Mouse (Mus musculus): ENCODE results near the gene Sh2b1. TPM values are rescaled to one million over a fixed set of nuclear protein-coding genes. Genes with fewer than 3 reads are reported as not detected.
A peak's percentile ranks its signal among the peaks of the same experiment; 100 is the strongest.

Sh2b1 gene
- polyA plus RNA-seq, 1 experiment from 2014 or later, result 43.2 TPM

DNA sequence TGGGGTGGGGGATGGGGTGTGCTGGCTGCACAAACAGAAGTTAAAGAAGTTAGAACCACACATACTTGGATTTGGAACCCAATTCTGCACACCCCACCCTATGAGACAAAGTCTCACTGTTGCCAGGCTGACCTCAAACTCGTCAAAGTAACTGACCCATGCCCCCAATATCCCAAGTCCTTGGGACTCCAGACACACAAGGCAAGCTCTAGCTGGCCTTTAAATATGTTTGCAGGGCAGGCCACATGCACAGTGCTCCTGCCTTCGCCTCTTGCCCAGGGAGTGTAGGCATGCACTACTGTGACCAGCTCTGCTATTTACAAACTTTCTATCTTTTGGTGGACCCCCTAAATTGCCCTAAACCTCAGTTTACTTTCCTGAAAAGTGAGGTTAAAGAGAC, 20.0 kb downstream of the Sh2b1 start:
- Histone ChIP-seq H3K4me1 (replicated peaks) (peaks cover 16% of the 10 kb centered on the region), H3K4me2 (no peak overlapping the region), H3K9ac (no peak overlapping the region), H3K4me3 (no peak overlapping the region), H3K36me3 (no peaks in the 10 kb centered on the region), H3K9me3 (replicated peaks) (no peaks in the 10 kb centered on the region), H3K27ac (ENCODE audit: poor library complexity, severe bottlenecking) (no peak overlapping the region), H3K27me3 (replicated peaks) (no peaks in the 10 kb centered on the region)
- WGBS, result 79% methylated on average over 2 of the region's 2 CpGs
- no peak for ATAC-seq (ENCODE audit: insufficient number of reproducible peaks, low FRiP score)

DNA sequence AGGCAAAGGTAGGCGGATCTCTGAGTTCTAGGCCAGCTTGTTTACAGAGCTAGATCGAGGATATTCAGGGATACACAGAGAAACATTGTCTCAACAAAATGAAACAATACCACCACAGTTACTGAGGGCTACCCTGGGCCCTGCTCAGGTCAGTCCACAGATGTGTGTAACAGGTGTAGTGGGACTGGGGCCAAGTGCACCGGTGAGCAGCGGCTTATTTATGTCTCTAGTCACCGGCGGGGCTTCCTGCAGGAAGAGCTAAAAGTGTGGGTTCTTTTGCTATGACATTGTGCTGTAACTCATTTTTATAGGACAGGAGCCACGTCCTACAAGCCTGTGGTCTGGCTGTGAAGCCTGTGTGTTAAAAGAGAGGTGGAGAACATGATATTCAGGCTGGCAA, 21.4 kb downstream of the Sh2b1 start:
- ATAC-seq (ENCODE audit: insufficient number of reproducible peaks, low FRiP score), result no peak
- H3K9me3 ChIP-seq (replicated peaks), result no peaks in the 10 kb centered on the region
- H3K36me3 ChIP-seq, result no peaks in the 10 kb centered on the region
- H3K27me3 ChIP-seq (replicated peaks), result no peaks in the 10 kb centered on the region
- no peak overlapping the region for H3K9ac ChIP-seq
- no peak overlapping the region for H3K27ac ChIP-seq (ENCODE audit: poor library complexity, severe bottlenecking)
- no peak overlapping the region for H3K4me2 ChIP-seq
- H3K4me1 ChIP-seq (replicated peaks), result peaks cover 10% of the 10 kb centered on the region
- WGBS, result 77% methylated on average over 7 of the region's 7 CpGs
- H3K4me3 ChIP-seq, result no peak overlapping the region

DNA sequence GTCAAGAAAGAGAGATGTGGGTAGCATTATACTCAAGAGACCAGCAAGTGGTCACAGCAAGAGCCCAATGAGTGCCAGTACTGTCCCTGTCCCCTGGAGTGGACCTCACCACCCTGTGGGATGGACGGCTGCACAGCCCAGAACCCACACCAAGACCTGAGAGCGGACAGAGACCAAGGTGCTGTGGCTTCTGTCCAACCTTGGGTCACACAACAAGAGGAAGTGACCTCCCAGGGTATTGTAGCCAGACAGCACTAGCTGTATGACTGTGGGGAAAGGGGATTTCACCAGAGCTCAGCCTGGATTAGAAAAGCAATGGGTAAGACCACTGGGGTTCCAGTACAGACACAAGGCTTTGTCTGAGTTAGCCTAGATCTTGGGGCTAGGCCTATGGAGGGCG, 23.0 kb downstream of the Sh2b1 start:
- WGBS, result 82% methylated on average over 3 of the region's 3 CpGs
- peaks cover 8% of the 10 kb centered on the region; the same call in 1 of the 2 replicates for H3K36me3 ChIP-seq
- no peaks in the 10 kb centered on the region for H3K4me1 ChIP-seq (replicated peaks)
- H3K9me3 ChIP-seq (replicated peaks), result no peaks in the 10 kb centered on the region
- no peak overlapping the region for H3K9ac ChIP-seq
- no peak overlapping the region for H3K27ac ChIP-seq (ENCODE audit: poor library complexity, severe bottlenecking)
- no peak for ATAC-seq (ENCODE audit: insufficient number of reproducible peaks, low FRiP score)
- no peaks in the 10 kb centered on the region for H3K27me3 ChIP-seq (replicated peaks)
- no peak overlapping the region for H3K4me3 ChIP-seq
- H3K4me2 ChIP-seq, result no peak overlapping the region

DNA sequence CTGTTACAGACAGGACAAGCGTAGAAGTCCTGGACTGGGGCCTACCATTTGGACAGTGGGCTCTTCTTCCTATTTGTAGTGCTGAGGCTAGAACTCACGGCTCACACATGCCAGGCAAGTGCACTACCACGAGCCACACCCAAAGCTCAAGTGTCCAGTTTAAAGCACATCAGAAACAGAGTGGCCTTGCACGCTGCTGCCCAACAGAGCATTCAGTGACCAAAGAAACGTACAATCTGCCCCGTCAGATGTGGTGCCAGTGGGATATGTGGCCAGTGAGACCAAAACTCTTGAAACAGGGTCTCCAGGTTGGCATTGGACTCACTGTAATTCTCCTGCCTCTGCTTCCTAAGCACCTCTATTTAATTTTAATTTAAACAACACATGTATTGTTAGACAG, 24.6 kb downstream of the Sh2b1 start:
- Histone ChIP-seq H3K27ac (ENCODE audit: poor library complexity, severe bottlenecking) (no peak overlapping the region), H3K9me3 (replicated peaks) (no peaks in the 10 kb centered on the region), H3K4me3 (no peak overlapping the region), H3K4me1 (replicated peaks) (no peaks in the 10 kb centered on the region), H3K27me3 (replicated peaks) (no peaks in the 10 kb centered on the region), H3K9ac (no peak overlapping the region), H3K4me2 (no peak overlapping the region), H3K36me3 (peaks cover 24% of the 10 kb centered on the region)
- no peak for ATAC-seq (ENCODE audit: insufficient number of reproducible peaks, low FRiP score)
- WGBS, result 82% methylated on average over 6 of the region's 6 CpGs

DNA sequence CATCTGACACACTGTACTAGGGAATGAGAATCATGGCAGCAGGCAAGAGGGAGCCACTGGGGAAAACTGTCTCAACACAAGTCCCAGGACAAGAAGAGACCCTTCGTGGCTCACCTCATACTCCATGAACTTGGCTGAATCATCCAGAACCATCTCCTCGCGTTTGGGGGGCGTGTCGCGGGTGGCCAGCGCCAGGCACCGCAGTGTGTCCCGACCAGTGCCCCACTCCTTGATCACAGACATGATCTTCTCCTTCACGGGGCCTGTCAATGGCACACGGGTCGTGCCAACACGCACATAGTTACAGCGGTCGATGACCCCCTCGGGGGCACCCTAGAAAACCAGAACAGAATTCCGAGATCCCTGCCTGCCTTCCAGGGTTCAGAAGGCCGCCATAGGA, 25.2 kb downstream of the Sh2b1 start:
- 90% methylated on average over 18 of the region's 18 CpGs for WGBS
- no peak overlapping the region for H3K4me3 ChIP-seq
- no peak for ATAC-seq (ENCODE audit: insufficient number of reproducible peaks, low FRiP score)
- H3K27me3 ChIP-seq (replicated peaks), result no peaks in the 10 kb centered on the region
- H3K9me3 ChIP-seq (replicated peaks), result no peaks in the 10 kb centered on the region
- H3K4me2 ChIP-seq, result no peak overlapping the region
- no peaks in the 10 kb centered on the region for H3K4me1 ChIP-seq (replicated peaks)
- peaks cover 31% of the 10 kb centered on the region for H3K36me3 ChIP-seq
- no peak overlapping the region for H3K27ac ChIP-seq (ENCODE audit: poor library complexity, severe bottlenecking)
- H3K9ac ChIP-seq, result no peak overlapping the region

DNA sequence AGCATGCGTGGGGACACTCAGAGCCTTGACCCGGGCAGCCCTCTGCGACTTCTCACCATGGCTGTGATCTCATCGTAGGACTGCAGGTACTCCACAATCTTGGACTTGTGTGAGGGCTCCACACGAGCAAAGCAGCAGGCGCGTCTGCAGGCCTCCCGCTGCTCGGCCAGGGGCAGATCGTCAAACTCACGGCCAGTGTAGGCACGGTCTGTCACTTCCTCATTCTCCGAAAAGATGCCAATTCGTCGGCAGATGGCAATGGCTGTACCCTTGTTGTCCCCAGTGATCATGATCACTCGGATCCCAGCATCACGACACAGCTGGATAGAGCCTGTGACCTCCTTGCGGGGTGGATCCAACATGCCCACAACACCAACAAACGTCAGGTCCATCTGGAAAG, 26.7 kb downstream of the Sh2b1 start:
- Histone ChIP-seq H3K9ac (no peak overlapping the region), H3K27ac (ENCODE audit: poor library complexity, severe bottlenecking) (no peak overlapping the region), H3K9me3 (replicated peaks) (no peaks in the 10 kb centered on the region), H3K4me1 (replicated peaks) (no peaks in the 10 kb centered on the region), H3K4me2 (no peak overlapping the region), H3K27me3 (replicated peaks) (no peaks in the 10 kb centered on the region), H3K4me3 (no peak overlapping the region), H3K36me3 (peaks cover 44% of the 10 kb centered on the region)
- no peak for ATAC-seq (ENCODE audit: insufficient number of reproducible peaks, low FRiP score)
- 87% methylated on average over 19 of the region's 19 CpGs for WGBS

DNA sequence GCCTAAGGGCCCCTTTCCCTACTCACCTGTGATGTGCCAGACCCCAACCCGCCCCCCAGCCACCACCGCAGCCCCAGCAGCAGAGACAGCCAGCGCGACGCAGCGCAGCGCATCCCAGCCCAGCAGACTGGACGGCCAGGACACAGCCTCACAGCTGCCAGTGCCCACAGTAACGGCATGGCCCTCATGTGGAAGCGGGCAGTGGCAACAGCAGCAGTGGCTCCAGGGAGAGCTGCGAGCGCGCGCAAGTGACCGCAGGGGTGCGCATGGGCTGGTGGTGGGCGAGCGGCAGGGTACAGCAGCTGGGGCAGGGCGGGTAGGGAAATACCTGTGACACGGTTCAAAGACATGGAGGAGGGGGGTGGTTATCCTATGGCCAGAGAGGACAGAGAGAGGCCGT, 29.0 kb downstream of the Sh2b1 start:
- no peaks in the 10 kb centered on the region for H3K9me3 ChIP-seq (replicated peaks)
- no peak overlapping the region for H3K9ac ChIP-seq
- H3K4me1 ChIP-seq (replicated peaks), result no peaks in the 10 kb centered on the region
- no peaks in the 10 kb centered on the region for H3K27me3 ChIP-seq (replicated peaks)
- no peak overlapping the region for H3K27ac ChIP-seq (ENCODE audit: poor library complexity, severe bottlenecking)
- WGBS, result 86% methylated on average over 21 of the region's 21 CpGs
- H3K4me3 ChIP-seq, result no peak overlapping the region
- no peak for ATAC-seq (ENCODE audit: insufficient number of reproducible peaks, low FRiP score)
- peaks cover 64% of the 10 kb centered on the region for H3K36me3 ChIP-seq
- H3K4me2 ChIP-seq, result no peak overlapping the region

DNA sequence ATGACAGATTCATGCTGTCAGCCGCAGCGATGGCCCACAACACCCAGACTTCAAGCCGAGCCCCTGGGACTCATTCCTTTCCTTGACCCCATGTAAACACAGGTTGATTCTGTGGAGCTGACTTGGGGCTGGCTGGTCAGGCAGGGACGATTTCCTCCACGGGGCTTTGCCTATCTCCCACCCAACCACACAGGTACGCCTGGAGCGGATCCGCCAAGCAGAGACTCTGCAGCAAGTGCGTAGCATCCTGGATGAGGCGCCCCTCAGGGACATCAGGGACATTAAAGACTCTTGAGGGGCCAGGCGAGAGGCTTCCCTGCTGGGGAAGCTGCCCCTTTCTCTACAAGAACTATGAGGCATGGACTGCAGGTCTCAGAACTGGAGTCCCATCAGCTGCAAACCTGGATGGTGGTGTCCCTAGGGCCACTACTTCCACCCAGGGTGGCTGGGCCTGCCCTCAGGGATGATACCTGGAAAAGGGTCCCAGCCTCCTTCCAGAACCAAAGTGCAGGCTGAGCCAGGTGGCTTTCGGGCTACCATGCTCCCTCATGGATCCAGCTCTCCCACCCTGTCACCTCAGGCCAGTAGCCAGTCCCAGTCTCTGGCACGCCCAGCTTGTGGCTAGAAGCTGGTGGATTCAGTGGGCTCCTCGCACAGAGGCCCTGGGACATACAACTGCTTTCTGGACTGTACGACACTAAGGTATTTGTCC, 30.0 kb downstream of the Sh2b1 start:
- Histone ChIP-seq H3K4me3 (no peak overlapping the region), H3K9ac (no peak overlapping the region), H3K27ac (ENCODE audit: poor library complexity, severe bottlenecking) (no peak overlapping the region), H3K27me3 (replicated peaks) (no peaks in the 10 kb centered on the region), H3K9me3 (replicated peaks) (no peaks in the 10 kb centered on the region), H3K4me1 (replicated peaks) (no peaks in the 10 kb centered on the region), H3K36me3 (peaks cover 71% of the 10 kb centered on the region), H3K4me2 (no peak overlapping the region)
- no peak for ATAC-seq (ENCODE audit: insufficient number of reproducible peaks, low FRiP score)
- 88% methylated on average over 15 of the region's 15 CpGs for WGBS

DNA sequence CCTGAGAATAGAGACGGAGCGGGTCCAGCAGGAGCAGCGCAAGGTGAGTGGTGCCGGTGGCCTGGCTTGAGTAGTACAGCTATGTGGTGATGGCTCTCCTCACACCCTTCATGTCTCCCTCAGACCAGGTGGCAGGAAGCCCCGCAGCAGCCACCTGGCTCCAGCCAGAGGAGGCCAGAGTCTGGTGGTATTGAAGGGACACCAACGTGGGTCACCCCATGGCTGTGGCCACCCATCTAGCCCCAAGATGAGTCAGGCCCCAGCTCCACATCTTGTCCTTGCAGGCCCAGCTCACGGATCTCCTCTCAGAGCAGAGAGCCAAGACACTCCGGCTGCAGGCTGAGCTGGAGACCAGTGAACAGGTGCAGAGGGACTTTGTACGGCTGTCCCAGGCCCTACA, 30.7 kb downstream of the Sh2b1 start:
- Histone ChIP-seq H3K27me3 (replicated peaks) (no peaks in the 10 kb centered on the region), H3K4me2 (no peak overlapping the region), H3K36me3 (peaks cover 78% of the 10 kb centered on the region), H3K9me3 (replicated peaks) (no peaks in the 10 kb centered on the region), H3K9ac (no peak overlapping the region), H3K4me1 (replicated peaks) (no peaks in the 10 kb centered on the region), H3K27ac (ENCODE audit: poor library complexity, severe bottlenecking) (no peak overlapping the region), H3K4me3 (no peak overlapping the region)
- ATAC-seq (ENCODE audit: insufficient number of reproducible peaks, low FRiP score), result no peak
- WGBS, result 84% methylated on average over 9 of the region's 9 CpGs

DNA sequence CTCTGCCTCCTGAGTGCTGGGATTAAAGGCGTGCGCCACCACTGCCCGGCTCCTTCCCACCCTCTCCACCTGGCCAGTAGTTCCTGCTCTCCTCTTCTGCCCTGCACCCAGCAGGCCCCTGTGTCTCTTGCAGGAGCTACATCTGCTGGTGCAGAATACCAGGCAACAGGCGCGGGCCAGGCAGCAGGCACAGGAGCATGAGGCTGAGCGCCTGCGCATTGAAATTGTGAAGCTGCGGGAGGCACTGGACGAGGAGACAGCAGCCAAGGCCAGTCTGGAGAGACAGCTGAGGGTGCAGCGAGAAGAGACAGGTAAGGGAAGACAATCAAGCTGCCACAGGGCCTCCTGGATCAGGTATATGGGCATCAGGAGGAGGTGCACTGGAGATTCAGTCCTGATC, 31.2 kb downstream of the Sh2b1 start:
- Histone ChIP-seq H3K9ac (peak overlapping the region; percentile 31; the same call in 1 of the 2 replicates), H3K4me3 (no peak overlapping the region), H3K9me3 (replicated peaks) (no peaks in the 10 kb centered on the region), H3K4me2 (no peak overlapping the region), H3K27me3 (replicated peaks) (no peaks in the 10 kb centered on the region), H3K27ac (ENCODE audit: poor library complexity, severe bottlenecking) (no peak overlapping the region), H3K36me3 (peaks cover 80% of the 10 kb centered on the region), H3K4me1 (replicated peaks) (no peaks in the 10 kb centered on the region)
- 90% methylated on average over 10 of the region's 10 CpGs for WGBS
- ATAC-seq (ENCODE audit: insufficient number of reproducible peaks, low FRiP score), result no peak

DNA sequence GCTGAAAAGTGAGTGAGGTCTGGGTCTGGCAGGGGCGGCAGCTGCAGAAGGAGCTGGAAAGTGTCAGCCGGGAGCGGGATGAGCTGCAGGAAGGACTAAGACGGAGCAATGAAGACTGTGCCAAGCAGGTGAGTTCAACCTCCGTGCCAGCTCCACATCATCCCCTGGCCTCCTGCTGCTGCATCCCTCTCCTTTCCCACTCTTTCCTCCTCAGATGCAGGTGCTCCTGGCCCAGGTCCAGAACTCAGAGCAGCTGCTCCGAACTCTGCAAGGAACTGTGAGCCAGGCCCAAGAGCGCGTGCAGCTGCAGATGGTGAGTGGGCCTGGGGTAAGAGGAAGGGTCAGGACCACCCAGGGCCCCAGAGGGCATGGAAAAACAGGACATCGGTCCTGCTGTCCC, 35.1 kb downstream of the Sh2b1 start:
- H3K4me3 ChIP-seq, result no peak overlapping the region
- H3K4me2 ChIP-seq, result no peak overlapping the region
- peaks cover 70% of the 10 kb centered on the region for H3K36me3 ChIP-seq
- H3K9me3 ChIP-seq (replicated peaks), result no peaks in the 10 kb centered on the region
- H3K4me1 ChIP-seq (replicated peaks), result no peaks in the 10 kb centered on the region
- ATAC-seq (ENCODE audit: insufficient number of reproducible peaks, low FRiP score), result 0 out of 2 replicates have a peak, but pooled peaks have one; percentile 33
- no peak overlapping the region for H3K27ac ChIP-seq (ENCODE audit: poor library complexity, severe bottlenecking)
- H3K9ac ChIP-seq, result no peak overlapping the region
- no peaks in the 10 kb centered on the region for H3K27me3 ChIP-seq (replicated peaks)
- WGBS, result 90% methylated on average over 9 of the region's 9 CpGs

DNA sequence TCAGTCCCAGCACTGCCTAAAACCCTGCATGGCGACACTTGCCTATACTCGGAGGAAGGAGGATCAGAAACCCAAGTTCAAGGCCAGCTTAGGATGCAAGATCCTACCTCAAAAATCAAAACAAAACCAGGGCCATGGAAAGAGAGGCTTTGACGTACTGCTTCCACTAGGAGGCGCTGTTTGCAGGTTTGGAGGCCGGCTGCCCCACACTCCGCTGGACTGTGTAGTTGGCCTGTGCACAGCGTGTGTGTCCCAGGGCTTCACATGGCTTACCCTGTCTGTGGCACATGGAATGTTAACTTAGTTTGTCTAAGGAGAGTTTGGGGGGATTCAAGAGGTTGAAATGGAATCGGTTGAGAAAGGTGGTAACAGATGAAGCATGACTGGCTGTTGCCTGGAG, 38.4 kb downstream of the Sh2b1 start:
- H3K9me3 ChIP-seq (replicated peaks), result no peaks in the 10 kb centered on the region
- no peaks in the 10 kb centered on the region for H3K27me3 ChIP-seq (replicated peaks)
- ATAC-seq (ENCODE audit: insufficient number of reproducible peaks, low FRiP score), result no peak
- 24% methylated on average over 8 of the region's 8 CpGs for WGBS
- no peak overlapping the region for H3K4me3 ChIP-seq
- H3K27ac ChIP-seq (ENCODE audit: poor library complexity, severe bottlenecking), result no peak overlapping the region
- no peak overlapping the region for H3K4me2 ChIP-seq
- H3K4me1 ChIP-seq (replicated peaks), result no peaks in the 10 kb centered on the region
- peaks cover 65% of the 10 kb centered on the region for H3K36me3 ChIP-seq
- H3K9ac ChIP-seq, result no peak overlapping the region
